Mouse (Mus musculus): ENCODE results near the gene Kcnip1. TPM values are rescaled to one million over a fixed set of nuclear protein-coding genes. Genes with fewer than 3 reads are reported as not detected.

Kcnip1 gene
- polyA plus RNA-seq, 1 experiment from 2014 or later, result 2.5 TPM

DNA sequence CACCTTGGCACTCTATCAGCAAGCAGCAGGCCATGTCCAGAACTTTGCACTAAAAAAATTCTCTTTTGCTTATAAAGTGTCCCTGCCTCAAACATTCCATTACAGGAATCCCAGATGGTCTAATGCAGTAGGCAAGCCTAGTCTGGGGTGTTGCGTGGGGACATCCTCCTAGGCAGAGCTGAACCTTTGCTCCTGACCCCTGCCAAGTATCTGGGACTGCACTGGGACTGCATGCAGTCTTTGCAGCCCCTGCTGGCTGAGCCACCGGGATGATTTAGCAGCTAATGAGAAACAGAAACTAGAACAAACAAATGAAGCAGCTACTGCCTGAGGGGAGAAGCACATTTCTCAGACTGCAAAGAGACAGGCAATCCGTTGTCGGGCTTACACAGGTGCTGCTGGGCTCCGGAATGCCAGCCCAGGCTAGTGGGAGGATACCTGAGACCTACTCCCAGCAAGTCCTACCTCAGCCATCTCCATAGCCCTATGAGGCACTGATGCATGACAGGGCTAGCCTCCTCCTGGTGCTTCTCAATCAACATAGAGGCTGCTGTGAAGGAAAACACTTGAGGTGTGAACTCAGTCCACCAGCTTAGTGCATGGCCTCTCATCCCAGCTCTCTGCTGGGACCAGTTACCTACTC lies 174.0 kb downstream of the Kcnip1 start:
- Histone ChIP-seq H3K4me1 (replicated peaks; ENCODE audit: control insufficient read depth, insufficient read depth, low read length) (no peaks in the 10 kb centered on the region), H3K36me3 (ENCODE audit: control insufficient read depth, insufficient read depth) (no peaks in the 10 kb centered on the region), H3K27ac (ENCODE audit: low read depth, low read length) (no peak overlapping the region), H3K9me3 (ENCODE audit: control insufficient read depth) (no peaks in the 10 kb centered on the region), H3K4me3 (ENCODE audit: low read depth, low read length) (no peak overlapping the region), H3K4me2 (replicated peaks; ENCODE audit: low read depth) (no peak overlapping the region), H3K9ac (ENCODE audit: low read depth, low read length) (no peak overlapping the region), H3K27me3 (replicated peaks; ENCODE audit: control insufficient read depth, insufficient read depth, low read length) (no peaks in the 10 kb centered on the region)
- WGBS, result 29% methylated on average over 5 of the region's 5 CpGs
- no peak for TF ChIP-seq CTCF (IDR thresholded peaks at IDR 0.05; ENCODE audit: low read depth)
- ATAC-seq, result no peak

DNA sequence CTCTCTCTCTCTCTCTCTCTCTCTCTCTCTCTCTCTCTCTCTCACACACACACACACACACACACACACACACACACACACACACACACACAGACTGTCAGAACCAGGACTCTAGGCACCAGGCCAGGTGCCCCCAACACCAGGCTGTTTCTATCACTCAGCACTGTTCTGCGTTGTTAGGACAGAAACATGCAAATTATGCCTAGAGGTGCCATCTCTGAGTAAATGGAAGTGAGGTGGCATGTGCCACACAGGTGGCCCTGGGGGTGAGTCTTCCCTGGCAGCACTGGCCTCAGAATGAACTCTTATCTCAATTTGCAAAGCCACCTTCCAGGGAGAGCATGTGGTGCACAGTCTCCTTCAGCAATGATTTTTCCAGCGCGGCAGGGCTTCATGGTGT lies 176.9 kb downstream of the Kcnip1 start:
- H3K36me3 ChIP-seq (ENCODE audit: control insufficient read depth, insufficient read depth), result no peaks in the 10 kb centered on the region
- TF ChIP-seq CTCF (IDR thresholded peaks at IDR 0.05; ENCODE audit: low read depth), result no peak
- no peak overlapping the region for H3K9ac ChIP-seq (ENCODE audit: low read depth, low read length)
- no peaks in the 10 kb centered on the region for H3K9me3 ChIP-seq (ENCODE audit: control insufficient read depth)
- no peak overlapping the region for H3K4me2 ChIP-seq (replicated peaks; ENCODE audit: low read depth)
- H3K27me3 ChIP-seq (replicated peaks; ENCODE audit: control insufficient read depth, insufficient read depth, low read length), result no peaks in the 10 kb centered on the region
- 39% methylated on average over 3 of the region's 3 CpGs for WGBS
- H3K4me3 ChIP-seq (ENCODE audit: low read depth, low read length), result no peak overlapping the region
- ATAC-seq, result no peak
- H3K27ac ChIP-seq (ENCODE audit: low read depth, low read length), result no peak overlapping the region
- no peaks in the 10 kb centered on the region for H3K4me1 ChIP-seq (replicated peaks; ENCODE audit: control insufficient read depth, insufficient read depth, low read length)

GRCm38 (mm10) chr11:33810105-33810504 lies 182.8 kb downstream of the Kcnip1 start:
- no peaks in the 10 kb centered on the region for H3K27me3 ChIP-seq (replicated peaks; ENCODE audit: control insufficient read depth, insufficient read depth, low read length)
- no peak overlapping the region for H3K27ac ChIP-seq (ENCODE audit: low read depth, low read length)
- H3K36me3 ChIP-seq (ENCODE audit: control insufficient read depth, insufficient read depth), result no peaks in the 10 kb centered on the region
- no peak overlapping the region for H3K4me3 ChIP-seq (ENCODE audit: low read depth, low read length)
- no peak overlapping the region for H3K9ac ChIP-seq (ENCODE audit: low read depth, low read length)
- H3K4me1 ChIP-seq (replicated peaks; ENCODE audit: control insufficient read depth, insufficient read depth, low read length), result no peaks in the 10 kb centered on the region
- no peak for ATAC-seq
- no peak for TF ChIP-seq CTCF (IDR thresholded peaks at IDR 0.05; ENCODE audit: low read depth)
- no peak overlapping the region for H3K4me2 ChIP-seq (replicated peaks; ENCODE audit: low read depth)
- no peaks in the 10 kb centered on the region for H3K9me3 ChIP-seq (ENCODE audit: control insufficient read depth)
- WGBS, result 69% methylated on average over 7 of the region's 7 CpGs

GRCm38 (mm10) chr11:33803093-33803492 lies 189.9 kb downstream of the Kcnip1 start:
- WGBS, result 68% methylated on average over 2 of the region's 2 CpGs
- H3K4me2 ChIP-seq (replicated peaks; ENCODE audit: low read depth), result no peak overlapping the region
- H3K27ac ChIP-seq (ENCODE audit: low read depth, low read length), result no peak overlapping the region
- no peak for TF ChIP-seq CTCF (IDR thresholded peaks at IDR 0.05; ENCODE audit: low read depth)
- ATAC-seq, result no peak
- H3K9ac ChIP-seq (ENCODE audit: low read depth, low read length), result no peak overlapping the region
- no peaks in the 10 kb centered on the region for H3K36me3 ChIP-seq (ENCODE audit: control insufficient read depth, insufficient read depth)
- no peaks in the 10 kb centered on the region for H3K27me3 ChIP-seq (replicated peaks; ENCODE audit: control insufficient read depth, insufficient read depth, low read length)
- no peaks in the 10 kb centered on the region for H3K4me1 ChIP-seq (replicated peaks; ENCODE audit: control insufficient read depth, insufficient read depth, low read length)
- no peak overlapping the region for H3K4me3 ChIP-seq (ENCODE audit: low read depth, low read length)
- no peaks in the 10 kb centered on the region for H3K9me3 ChIP-seq (ENCODE audit: control insufficient read depth)

DNA sequence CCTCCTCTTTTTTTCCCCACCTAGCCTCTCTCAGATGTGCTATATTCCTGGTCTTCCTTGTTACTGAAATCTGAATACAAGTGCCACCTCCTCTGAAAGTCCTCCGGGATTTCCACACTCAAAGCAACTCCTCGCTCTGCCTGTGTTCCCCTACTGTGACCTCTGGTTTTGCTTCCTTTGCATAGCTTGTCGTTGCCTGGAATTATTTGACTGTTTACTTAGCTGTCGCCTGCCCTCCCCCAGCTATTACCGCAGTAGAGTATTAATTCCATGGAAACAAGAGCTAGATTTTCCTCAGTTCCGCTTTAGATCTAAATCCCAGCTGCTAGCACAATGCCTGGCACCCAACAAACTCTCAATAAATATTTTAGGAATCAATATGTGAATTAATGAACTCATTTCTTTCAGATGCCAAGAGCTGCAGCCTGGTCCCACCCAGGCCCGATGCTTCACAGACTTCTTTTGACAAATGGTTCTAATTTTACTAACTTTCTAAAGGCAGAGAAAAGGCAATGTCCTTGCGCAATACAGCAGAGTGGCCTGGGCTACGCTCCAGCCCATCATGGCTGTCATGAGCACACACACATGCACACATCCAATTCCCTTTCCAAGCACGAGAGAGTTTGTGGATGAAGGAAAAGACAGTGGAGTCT lies 192.4 kb downstream of the Kcnip1 start:
- Histone ChIP-seq H3K4me2 (replicated peaks; ENCODE audit: low read depth) (no peak overlapping the region), H3K27me3 (replicated peaks; ENCODE audit: control insufficient read depth, insufficient read depth, low read length) (no peaks in the 10 kb centered on the region), H3K36me3 (ENCODE audit: control insufficient read depth, insufficient read depth) (no peaks in the 10 kb centered on the region), H3K4me1 (replicated peaks; ENCODE audit: control insufficient read depth, insufficient read depth, low read length) (no peaks in the 10 kb centered on the region), H3K9me3 (ENCODE audit: control insufficient read depth) (no peaks in the 10 kb centered on the region), H3K9ac (ENCODE audit: low read depth, low read length) (no peak overlapping the region), H3K27ac (ENCODE audit: low read depth, low read length) (no peak overlapping the region), H3K4me3 (ENCODE audit: low read depth, low read length) (no peak overlapping the region)
- no peak for ATAC-seq
- WGBS, result 39% methylated on average over 10 of the region's 10 CpGs
- TF ChIP-seq CTCF (IDR thresholded peaks at IDR 0.05; ENCODE audit: low read depth), result no peak

- no peak overlapping the region for H3K4me3 ChIP-seq (ENCODE audit: low read depth, low read length)
- H3K4me2 ChIP-seq (replicated peaks; ENCODE audit: low read depth), result no peak overlapping the region
- no peaks in the 10 kb centered on the region for H3K36me3 ChIP-seq (ENCODE audit: control insufficient read depth, insufficient read depth)
- TF ChIP-seq CTCF (IDR thresholded peaks at IDR 0.05; ENCODE audit: low read depth), result no peak
- no peaks in the 10 kb centered on the region for H3K27me3 ChIP-seq (replicated peaks; ENCODE audit: control insufficient read depth, insufficient read depth, low read length)
- no peaks in the 10 kb centered on the region for H3K4me1 ChIP-seq (replicated peaks; ENCODE audit: control insufficient read depth, insufficient read depth, low read length)
- ATAC-seq, result no peak
- whole genome bisulfite sequencing, result 33% methylated on average over 1 of the region's 1 CpGs
- no peak overlapping the region for H3K9ac ChIP-seq (ENCODE audit: low read depth, low read length)
- no peak overlapping the region for H3K27ac ChIP-seq (ENCODE audit: low read depth, low read length)
- no peaks in the 10 kb centered on the region for H3K9me3 ChIP-seq (ENCODE audit: control insufficient read depth)
Observed at GRCm38 (mm10) chr11:33799933-33800332, 193.0 kb downstream of the Kcnip1 start.
